Mouse (Mus musculus) embryonic facial prominence, embryonic 12.5 days (tissue): ENCODE measurements around the gene Phyhipl. TPM values are rescaled to one million over a fixed set of nuclear protein-coding genes. Genes with fewer than 3 reads are reported as not detected.

Experiments used
- ATAC-seq: fragments of 200-750 bp; cut with Nextera tagmentation; 2 replicates; pipeline ENCODE4 v1.8.0; 2017; ENCODE audit not compliant: insufficient number of reproducible peaks, insufficient read depth, low FRiP score, low TSS enrichment
- H3K27ac ChIP-seq: fragments of 300-500 bp; sonication (generic); 2 replicates; pipeline ENCODE4 v1.5.1; 2016; ENCODE audit warnings: mild to moderate bottlenecking
- H3K27me3 ChIP-seq: fragments of 300-500 bp; sonication (generic); 2 replicates; pipeline ENCODE4 v1.6.1; 2016; ENCODE audit warnings: mild to moderate bottlenecking, moderate library complexity
- H3K36me3 ChIP-seq: fragments of 300-500 bp; sonication (generic); 2 replicates; pipeline ENCODE4 v1.6.1; 2016; ENCODE audit warnings: mild to moderate bottlenecking
- H3K4me1 ChIP-seq: fragments of 300-500 bp; sonication (generic); 2 replicates; pipeline ENCODE4 v1.6.1; 2016
- H3K4me2 ChIP-seq: fragments of 300-500 bp; sonication (generic); replicated peaks from 2 replicates; pipeline ENCODE4 v1.6.1; 2016; ENCODE audit warnings: mild to moderate bottlenecking, moderate library complexity
- H3K4me3 ChIP-seq: fragments of 300-500 bp; sonication (generic); 2 replicates; pipeline ENCODE4 v1.5.1; 2016; ENCODE audit warnings: mild to moderate bottlenecking
- H3K9ac ChIP-seq: fragments of 300-500 bp; sonication (generic); 2 replicates; pipeline ENCODE4 v1.6.1; 2016; ENCODE audit warnings: mild to moderate bottlenecking, moderate library complexity
- H3K9me3 ChIP-seq: fragments of 300-500 bp; sonication (generic); 2 replicates; pipeline ENCODE4 v1.6.1; 2016; ENCODE audit warnings: mild to moderate bottlenecking, moderate library complexity
- WGBS: fragments of 180-500 bp; shearing (Covaris S2); methylation state at CpG from one replicate; pipeline ENCODE4 v1.1.7; 2016; 5-methylcytosine and 5-hydroxymethylcytosine counted together
- polyA plus RNA-seq: library from polyadenylated mRNA; unstranded; fragments of >200 nt; fragmentation: Nextera tagmentation; extraction: Ambion mirVana; gene quantifications from 2 replicates; pipeline ENCODE4 v1.2.1, GENCODE M21; 2016

The Phyhipl gene
- 6.1 and 7.2 TPM in 2 replicates for polyA plus RNA-seq

GRCm38 (mm10) chr10:70655828-70656227 lies at the start of gene Phyhipl:
Gene Phyhipl, minus strand, starts transcription at chr10:70655965.
- Histone ChIP-seq H3K4me1 (no peaks in the 10 kb centered on the region), H3K9me3 (no peaks in the 10 kb centered on the region), H3K4me3 (no peak within 1 kb of the TSS), H3K27ac (no peak within 1 kb of the TSS), H3K27me3 (no peaks in the 10 kb centered on the region), H3K36me3 (no peaks in the 10 kb centered on the region), H3K4me2 (no peak within 1 kb of the TSS), H3K9ac (no peak within 1 kb of the TSS)
- 60% methylated on average over 7 of the region's 7 CpGs for WGBS
- no peak for ATAC-seq

- ATAC-seq: no peak
- Histone ChIP-seq H3K9me3 (no peaks in the 10 kb centered on the region), H3K4me1 (no peaks in the 10 kb centered on the region), H3K9ac (no peak overlapping the region), H3K36me3 (no peaks in the 10 kb centered on the region), H3K4me2 (no peak overlapping the region), H3K27me3 (no peaks in the 10 kb centered on the region), H3K4me3 (no peak overlapping the region), H3K27ac (no peak overlapping the region)
- WGBS: 63% methylated on average over 6 of the region's 6 CpGs
Observed at GRCm38 (mm10) chr10:70703211-70703610, 47.4 kb upstream of the Phyhipl start.

- Histone ChIP-seq H3K36me3 (no peaks in the 10 kb centered on the region), H3K9ac (no peak overlapping the region), H3K4me3 (no peak overlapping the region), H3K9me3 (no peaks in the 10 kb centered on the region), H3K4me2 (no peak overlapping the region), H3K27ac (no peak overlapping the region), H3K4me1 (no peaks in the 10 kb centered on the region), H3K27me3 (no peaks in the 10 kb centered on the region)
- 87% methylated on average over 7 of the region's 7 CpGs for WGBS
- ATAC-seq: no peak
Observed at GRCm38 (mm10) chr10:70699581-70699980, 43.8 kb upstream of the Phyhipl start.

- Histone ChIP-seq H3K27me3 (no peaks in the 10 kb centered on the region), H3K4me2 (no peak overlapping the region), H3K4me3 (no peak overlapping the region), H3K27ac (no peak overlapping the region), H3K9me3 (no peaks in the 10 kb centered on the region), H3K9ac (no peak overlapping the region), H3K4me1 (no peaks in the 10 kb centered on the region), H3K36me3 (no peaks in the 10 kb centered on the region)
- 85% methylated on average over 3 of the region's 3 CpGs for WGBS
- ATAC-seq: no peak
Observed at GRCm38 (mm10) chr10:70698014-70698413, 42.2 kb upstream of the Phyhipl start.

- H3K9ac ChIP-seq: no peak overlapping the region
- ATAC-seq: no peak
- H3K27me3 ChIP-seq: no peaks in the 10 kb centered on the region
- 75% methylated on average over 29 of the region's 29 CpGs for WGBS
- H3K27ac ChIP-seq: no peak overlapping the region
- no peaks in the 10 kb centered on the region for H3K4me1 ChIP-seq
- H3K9me3 ChIP-seq: no peaks in the 10 kb centered on the region
- no peaks in the 10 kb centered on the region for H3K36me3 ChIP-seq
- no peak overlapping the region for H3K4me2 ChIP-seq
- H3K4me3 ChIP-seq: no peak overlapping the region
Observed at GRCm38 (mm10) chr10:70696748-70697585, 41.2 kb upstream of the Phyhipl start.

GRCm38 (mm10) chr10:70689346-70689745 lies 33.6 kb upstream of the Phyhipl start:
- no peaks in the 10 kb centered on the region for H3K9me3 ChIP-seq
- H3K36me3 ChIP-seq: no peaks in the 10 kb centered on the region
- no peak overlapping the region for H3K9ac ChIP-seq
- no peaks in the 10 kb centered on the region for H3K27me3 ChIP-seq
- WGBS: 88% methylated on average over 6 of the region's 6 CpGs
- H3K4me3 ChIP-seq: no peak overlapping the region
- H3K4me2 ChIP-seq: no peak overlapping the region
- no peak for ATAC-seq
- no peak overlapping the region for H3K27ac ChIP-seq
- H3K4me1 ChIP-seq: peaks cover 6% of the 10 kb centered on the region; the same call in 1 of the 2 replicates

GRCm38 (mm10) chr10:70688881-70689280 lies 33.1 kb upstream of the Phyhipl start:
- Histone ChIP-seq H3K9ac (no peak overlapping the region), H3K4me1 (peaks cover 6% of the 10 kb centered on the region; the same call in 1 of the 2 replicates), H3K36me3 (no peaks in the 10 kb centered on the region), H3K4me2 (no peak overlapping the region), H3K27ac (no peak overlapping the region), H3K9me3 (no peaks in the 10 kb centered on the region), H3K4me3 (no peak overlapping the region), H3K27me3 (no peaks in the 10 kb centered on the region)
- no peak for ATAC-seq
- WGBS: 53% methylated on average over 8 of the region's 8 CpGs

GRCm38 (mm10) chr10:70686941-70687703 lies 31.4 kb upstream of the Phyhipl start:
- no peaks in the 10 kb centered on the region for H3K36me3 ChIP-seq
- no peak overlapping the region for H3K4me3 ChIP-seq
- WGBS: 70% methylated on average over 11 of the region's 11 CpGs
- no peak for ATAC-seq
- H3K27me3 ChIP-seq: no peaks in the 10 kb centered on the region
- H3K9me3 ChIP-seq: no peaks in the 10 kb centered on the region
- no peak overlapping the region for H3K27ac ChIP-seq
- H3K4me2 ChIP-seq: no peak overlapping the region
- peaks cover 6% of the 10 kb centered on the region; the same call in 1 of the 2 replicates for H3K4me1 ChIP-seq
- no peak overlapping the region for H3K9ac ChIP-seq

GRCm38 (mm10) chr10:70686505-70686904 lies 30.7 kb upstream of the Phyhipl start:
- 22% methylated on average over 3 of the region's 3 CpGs for WGBS
- H3K27ac ChIP-seq: no peak overlapping the region
- ATAC-seq: no peak
- H3K4me2 ChIP-seq: no peak overlapping the region
- no peaks in the 10 kb centered on the region for H3K36me3 ChIP-seq
- no peaks in the 10 kb centered on the region for H3K27me3 ChIP-seq
- H3K9me3 ChIP-seq: no peaks in the 10 kb centered on the region
- H3K9ac ChIP-seq: no peak overlapping the region
- no peak overlapping the region for H3K4me3 ChIP-seq
- peaks cover 6% of the 10 kb centered on the region; the same call in 1 of the 2 replicates for H3K4me1 ChIP-seq

- ATAC-seq: 0 out of 2 replicates have a peak, but pooled peaks have one; percentile 72
- no peaks in the 10 kb centered on the region for H3K27me3 ChIP-seq
- H3K27ac ChIP-seq: no peak overlapping the region
- 92% methylated on average over 4 of the region's 4 CpGs for WGBS
- no peaks in the 10 kb centered on the region for H3K9me3 ChIP-seq
- H3K9ac ChIP-seq: no peak overlapping the region
- no peak overlapping the region for H3K4me2 ChIP-seq
- no peak overlapping the region for H3K4me3 ChIP-seq
- no peaks in the 10 kb centered on the region for H3K36me3 ChIP-seq
- H3K4me1 ChIP-seq: 0 out of 2 replicates have a peak, but pooled peaks cover 2% of the 10 kb centered on the region
Observed at GRCm38 (mm10) chr10:70683508-70683907, 27.7 kb upstream of the Phyhipl start.

GRCm38 (mm10) chr10:70677946-70678345 lies 22.2 kb upstream of the Phyhipl start:
- no peaks in the 10 kb centered on the region for H3K4me1 ChIP-seq
- no peak overlapping the region for H3K4me2 ChIP-seq
- H3K9me3 ChIP-seq: no peaks in the 10 kb centered on the region
- no peak for ATAC-seq
- no peaks in the 10 kb centered on the region for H3K27me3 ChIP-seq
- H3K27ac ChIP-seq: no peak overlapping the region
- no peak overlapping the region for H3K4me3 ChIP-seq
- WGBS: 81% methylated on average over 1 of the region's 1 CpGs
- H3K36me3 ChIP-seq: no peaks in the 10 kb centered on the region
- no peak overlapping the region for H3K9ac ChIP-seq

- no peak for ATAC-seq
- WGBS: 43% methylated on average over 6 of the region's 6 CpGs
- Histone ChIP-seq H3K9me3 (no peaks in the 10 kb centered on the region), H3K4me1 (no peaks in the 10 kb centered on the region), H3K4me2 (no peak overlapping the region), H3K27ac (no peak overlapping the region), H3K4me3 (no peak overlapping the region), H3K9ac (no peak overlapping the region), H3K27me3 (no peaks in the 10 kb centered on the region), H3K36me3 (no peaks in the 10 kb centered on the region)
Observed at GRCm38 (mm10) chr10:70656272-70656671, 507 bp upstream of the Phyhipl start.
